Mouse (Mus musculus): ENCODE data around the gene Slc25a41. TPM values are rescaled to one million over a fixed set of nuclear protein-coding genes. Genes with fewer than 3 reads are reported as not detected.

Slc25a41 gene
- not detected for polyA plus RNA-seq (2017; shearing (Covaris generic))

GRCm38 (mm10) chr17:57041554-57041953 is at the start of gene Slc25a41:
TSS of gene Slc25a41 (minus strand) at chr17:57041654.

GRCm38 (mm10) chr17:57087049-57087832 is 45.8 kb upstream of the Slc25a41 start, which contains the start of gene Tubb4a:
TSS of gene Tubb4a (minus strand) at chr17:57087782.

DNA sequence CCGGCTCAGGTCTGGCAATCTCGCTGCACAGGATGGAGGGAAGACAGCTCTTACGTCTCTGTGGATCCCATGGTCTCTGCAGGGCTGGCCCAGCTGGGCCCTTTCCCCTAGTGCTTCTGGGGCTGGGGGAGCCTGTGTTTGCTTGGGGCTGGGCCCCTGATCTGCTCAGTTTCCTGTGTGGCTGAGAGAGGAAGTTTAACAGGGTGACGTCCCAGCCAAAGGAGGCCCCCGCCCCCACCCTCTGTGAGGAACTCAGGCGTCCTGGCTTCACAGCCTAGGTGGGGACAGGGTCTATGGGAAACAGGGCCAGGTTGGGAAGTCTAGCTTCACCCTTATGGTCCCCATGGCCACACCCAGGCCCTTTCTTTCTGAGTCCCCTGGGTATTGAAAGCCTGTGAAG is 36.9 kb upstream of the Slc25a41 start, which contains the start of gene Dennd1c:
TSS of gene Dennd1c (minus strand) at position 179 of the 400 bp plus-strand sequence.

DNA sequence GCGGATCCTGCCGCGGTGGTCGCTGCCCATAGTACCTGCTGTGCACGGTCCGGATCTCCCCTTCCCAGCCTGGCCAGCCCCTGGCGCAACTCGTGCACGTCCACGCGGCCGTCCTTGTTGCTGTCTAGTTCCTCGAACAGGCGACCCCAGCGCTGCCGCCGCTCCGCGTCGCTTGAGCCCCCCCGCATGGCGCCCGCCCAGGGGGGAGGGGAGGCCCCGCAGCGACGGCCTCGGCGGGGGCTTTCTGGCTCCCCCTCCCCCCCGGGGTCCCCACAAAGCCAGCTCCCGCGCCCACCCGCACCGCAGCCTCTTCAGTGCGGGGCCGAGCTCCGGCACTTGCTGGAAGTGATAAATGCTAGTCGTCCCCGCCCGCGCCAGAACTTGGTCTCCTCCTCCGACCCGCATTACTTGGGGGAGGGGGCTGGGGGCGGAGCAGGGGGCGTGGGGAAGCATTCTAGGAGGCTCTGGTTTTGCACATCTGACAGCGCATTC is 18.1 kb upstream of the Slc25a41 start, which contains the start of gene Slc25a23:
TSS of gene Slc25a23 (minus strand) at position 378 of the 492 bp plus-strand sequence.

DNA sequence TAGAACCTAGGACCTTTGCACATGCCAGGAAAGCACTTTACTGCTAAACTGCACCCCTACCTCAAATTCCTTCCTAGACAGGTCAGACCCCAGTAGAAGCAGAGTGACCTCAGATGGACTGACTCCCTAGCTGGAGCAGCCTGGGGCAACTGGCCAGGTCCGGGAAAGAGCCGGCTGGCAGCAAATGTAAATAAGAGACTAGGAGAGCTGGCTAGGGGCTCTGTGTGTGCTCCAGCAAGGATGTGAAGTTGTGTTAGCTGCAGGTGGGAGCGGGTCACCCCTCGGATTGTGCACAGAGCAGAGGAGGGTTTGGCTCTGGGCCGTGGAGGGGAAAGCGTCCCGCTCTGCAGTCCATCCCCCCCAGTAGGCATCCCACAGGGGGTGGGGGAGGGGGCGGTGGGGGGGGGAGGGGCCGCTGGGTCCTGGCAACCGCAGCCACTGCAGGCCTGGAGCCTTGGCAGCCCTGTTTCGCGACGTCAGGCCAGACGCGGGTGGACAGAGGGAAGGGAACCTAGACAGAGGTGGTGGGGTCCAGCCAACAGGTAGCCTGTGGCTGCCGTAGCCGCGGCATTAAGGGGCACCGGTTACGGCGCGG is 17.5 kb upstream of the Slc25a41 start, which contains the start of gene Crb3:
TSS of gene Crb3 (plus strand) at position 215 of the 595 bp plus-strand sequence.

GRCm38 (mm10) chr17:57030931-57031660 is 10.4 kb downstream of the Slc25a41 start, which contains the start of gene Khsrp:
TSS of gene Khsrp (minus strand) at chr17:57031522.

DNA sequence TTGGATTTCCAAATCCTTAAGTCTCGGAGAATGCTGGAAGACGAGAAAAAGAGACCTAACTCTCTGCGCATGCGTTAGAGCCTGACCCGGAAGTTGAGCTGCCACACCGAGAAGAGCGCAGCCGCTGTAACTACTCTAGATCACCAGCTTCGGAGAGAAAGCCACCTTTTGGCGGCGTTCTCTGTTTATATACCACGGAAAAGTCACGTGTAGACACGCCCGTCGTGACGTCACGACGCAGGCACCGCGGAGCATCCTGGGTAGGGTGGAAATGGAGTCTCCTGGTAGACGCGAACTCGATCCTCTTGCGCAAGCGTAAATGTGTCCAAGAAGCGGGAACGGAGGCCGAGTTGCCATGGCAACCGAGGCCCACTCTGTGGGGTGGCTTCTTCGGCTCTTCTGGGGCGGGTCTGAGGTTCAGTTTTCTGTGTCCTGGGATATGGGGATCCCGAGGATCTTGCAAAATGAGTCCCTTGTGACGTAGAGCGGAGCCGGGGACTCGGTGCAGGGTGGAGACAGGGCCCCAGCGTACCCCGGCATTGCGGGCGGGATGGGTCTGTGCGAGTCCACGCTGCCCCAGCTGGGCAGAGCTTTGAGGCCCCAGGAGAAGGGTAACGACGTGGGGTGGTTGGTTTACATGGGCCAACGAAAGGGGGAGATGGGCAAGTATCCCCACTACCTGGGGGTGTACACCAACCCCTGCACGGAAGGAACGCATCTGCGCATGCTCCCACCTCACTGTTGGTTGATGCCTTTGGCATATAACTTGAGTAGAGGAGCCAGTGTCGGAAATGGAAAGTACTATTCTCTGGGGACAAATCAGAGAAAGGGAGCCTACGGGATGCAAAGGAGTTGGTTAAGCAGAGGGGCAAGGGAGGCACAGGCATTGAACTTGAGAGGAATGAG is 30.0 kb downstream of the Slc25a41 start, which contains the start of the genes Gtf2f1 and Gm17949:
TSS of gene Gtf2f1 (minus strand) at position 53 of the 906 bp plus-strand sequence.
TSS of gene Gm17949 (plus strand) at position 234 of the 906 bp plus-strand sequence.

DNA sequence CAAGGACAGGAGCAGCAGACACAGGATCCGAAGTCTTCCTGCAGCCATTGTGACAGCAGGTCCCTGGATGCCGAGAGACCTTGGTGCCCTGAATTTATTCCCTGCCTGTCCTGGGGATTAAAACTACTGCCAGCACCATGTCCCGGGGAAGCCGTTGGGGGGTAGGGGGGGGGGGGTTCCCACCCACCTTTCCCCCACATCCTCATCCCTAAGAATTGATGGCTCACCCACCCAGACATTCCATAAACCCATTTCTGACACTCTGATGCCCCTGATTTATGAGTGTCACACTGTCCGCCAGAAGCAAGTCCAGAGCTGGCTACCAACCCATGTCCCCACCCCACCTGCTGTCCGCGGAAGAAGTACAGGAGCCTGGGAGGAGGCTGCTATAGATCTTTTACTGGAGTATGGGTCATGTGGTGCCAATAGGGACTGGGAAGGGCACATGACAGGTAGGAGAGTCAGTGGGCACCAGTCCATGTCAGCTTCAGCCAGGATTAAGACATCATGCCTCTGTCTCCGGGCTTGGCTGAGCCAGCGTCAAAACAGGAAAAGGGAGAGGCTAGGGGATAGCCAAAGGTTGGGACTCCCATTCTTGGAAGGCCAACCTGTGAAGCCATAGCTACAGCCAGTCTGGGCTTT is 41.4 kb downstream of the Slc25a41 start, which contains the start of gene Pspn:
TSS of gene Pspn (minus strand) at position 51 of the 642 bp plus-strand sequence.

GRCm38 (mm10) chr17:56997029-56997667 is 44.3 kb downstream of the Slc25a41 start, which contains the start of gene Alkbh7:
TSS of gene Alkbh7 (plus strand) at chr17:56997339.

GRCm38 (mm10) chr17:56990115-56990746 is 51.2 kb downstream of the Slc25a41 start, which contains the start of gene Clpp:
TSS of gene Clpp (plus strand) at chr17:56990305.

Other genes with a start within 250 kb of the Slc25a41 start
- gene Rfx2, start 210.6 kb downstream of the Slc25a41 start, polyA plus RNA-seq (2017; shearing (Covaris generic)) = 2.5 TPM
- gene Acsbg2, start 167.2 kb downstream of the Slc25a41 start, polyA plus RNA-seq (2017; shearing (Covaris generic)) = not detected
- 0.14 TPM for gene 1700061G19Rik, start 166.2 kb downstream of the Slc25a41 start, polyA plus RNA-seq (2017; shearing (Covaris generic))
- gene Mllt1, start 106.2 kb downstream of the Slc25a41 start, polyA plus RNA-seq (2017; shearing (Covaris generic)) = 24.8 TPM
- not detected for gene Acer1, start 59.5 kb downstream of the Slc25a41 start, polyA plus RNA-seq (2017; shearing (Covaris generic))
- 39.7 TPM for gene Clpp, start 51.3 kb downstream of the Slc25a41 start, polyA plus RNA-seq (2017; shearing (Covaris generic))
- 12.0 TPM for gene Alkbh7, start 44.3 kb downstream of the Slc25a41 start, polyA plus RNA-seq (2017; shearing (Covaris generic))
- not detected for gene Pspn, start 41.6 kb downstream of the Slc25a41 start, polyA plus RNA-seq (2017; shearing (Covaris generic))
- 62.3 TPM for gene Gtf2f1, start 30.4 kb downstream of the Slc25a41 start, polyA plus RNA-seq (2017; shearing (Covaris generic))
- 0.42 TPM for gene Gm17949, start 30.2 kb downstream of the Slc25a41 start, polyA plus RNA-seq (2017; shearing (Covaris generic))
- gene Khsrp, start 10.1 kb downstream of the Slc25a41 start, polyA plus RNA-seq (2017; shearing (Covaris generic)) = 48.7 TPM
- 4.4 TPM for gene Crb3, start 17.5 kb upstream of the Slc25a41 start, polyA plus RNA-seq (2017; shearing (Covaris generic))
- gene Slc25a23, start 18.2 kb upstream of the Slc25a41 start, polyA plus RNA-seq (2017; shearing (Covaris generic)) = 6.7 TPM
- 159 TPM for gene Dennd1c, start 36.9 kb upstream of the Slc25a41 start, polyA plus RNA-seq (2017; shearing (Covaris generic))
- 1.5 TPM for gene Tubb4a, start 46.1 kb upstream of the Slc25a41 start, polyA plus RNA-seq (2017; shearing (Covaris generic))
- 17.9 TPM for gene Tnfsf9, start 63.7 kb upstream of the Slc25a41 start, polyA plus RNA-seq (2017; shearing (Covaris generic))
- not detected for gene Cd70, start 108.1 kb upstream of the Slc25a41 start, polyA plus RNA-seq (2017; shearing (Covaris generic))
- gene Tnfsf14, start 152.5 kb upstream of the Slc25a41 start, polyA plus RNA-seq (2017; shearing (Covaris generic)) = 10.9 TPM
- 0.07 TPM for gene C3, start 186.5 kb upstream of the Slc25a41 start, polyA plus RNA-seq (2017; shearing (Covaris generic))
- gene Gpr108, start 206.8 kb upstream of the Slc25a41 start, polyA plus RNA-seq (2017; shearing (Covaris generic)) = 56.3 TPM
- gene Trip10, start 207.8 kb upstream of the Slc25a41 start, polyA plus RNA-seq (2017; shearing (Covaris generic)) = 5.4 TPM
- gene Vav1, start 237.4 kb upstream of the Slc25a41 start, polyA plus RNA-seq (2017; shearing (Covaris generic)) = 149 TPM

Data from effector memory CD4-positive, alpha-beta T cell, adult 5 months (primary cell).